Mouse (Mus musculus) kidney, postnatal 0 days (tissue): ENCODE results near the gene Vti1a. TPM values are rescaled to one million over a fixed set of nuclear protein-coding genes. Genes with fewer than 3 reads are reported as not detected.

Experiments used
- ATAC-seq: fragments of 200-750 bp; cut with Nextera tagmentation; replicated peaks from 2 replicates; pipeline ENCODE4 v1.8.0; 2017; ENCODE audit warnings: low read depth, moderate number of reproducible peaks, moderate TSS enrichment, moderate library complexity; ENCODE audit not compliant: low FRiP score
- DNase-seq: peaks from one replicate; pipeline ENCODE4 v3.0.0-alpha.2; 2016; ENCODE audit warnings: low spot score
- H3K27ac ChIP-seq: fragments of 300-500 bp; sonication (generic); 2 replicates; pipeline ENCODE4 v1.5.1; 2014; ENCODE audit warnings: mild to moderate bottlenecking
- H3K27me3 ChIP-seq: fragments of 300-500 bp; sonication (generic); 2 replicates; pipeline ENCODE4 v1.6.1; 2014; ENCODE audit warnings: low read length, mixed read lengths; ENCODE audit not compliant: insufficient read depth
- H3K36me3 ChIP-seq: fragments of 300-500 bp; sonication (generic); 2 replicates; pipeline ENCODE4 v1.6.1; 2014; ENCODE audit warnings: low read length, mixed read lengths; ENCODE audit not compliant: insufficient read depth
- H3K4me1 ChIP-seq: fragments of 300-500 bp; sonication (generic); replicated peaks from 2 replicates; pipeline ENCODE4 v1.6.1; 2014; ENCODE audit warnings: antibody characterized with exemption, low read length, mixed read lengths; ENCODE audit not compliant: insufficient read depth
- H3K4me2 ChIP-seq: fragments of 300-500 bp; sonication (generic); 2 replicates; pipeline ENCODE4 v1.6.1; 2014; ENCODE audit warnings: mild to moderate bottlenecking, low read length, moderate library complexity, mixed read lengths
- H3K4me3 ChIP-seq: fragments of 300-500 bp; sonication (generic); replicated peaks from 2 replicates; pipeline ENCODE4 v1.5.1; 2014; ENCODE audit warnings: low read depth, low read length
- H3K9ac ChIP-seq: fragments of 300-500 bp; sonication (generic); 2 replicates; pipeline ENCODE4 v1.6.1; 2014; ENCODE audit warnings: low read depth, low read length
- H3K9me3 ChIP-seq: fragments of 300-500 bp; sonication (generic); replicated peaks from 2 replicates; pipeline ENCODE4 v1.6.1; 2016; ENCODE audit warnings: low read length, inconsistent platforms, mixed read lengths
- CTCF ChIP-seq: IDR thresholded peaks from 2 replicates; pipeline ENCODE4 v1.5.1; 2016; ENCODE audit warnings: antibody characterized with exemption, low read depth, mild to moderate bottlenecking, moderate library complexity
- WGBS: fragments of 180-500 bp; shearing (Covaris S2); extraction: QIAGEN DNeasy Blood & Tissue Kit; methylation state at CpG from one replicate; pipeline ENCODE4 v1.1.7; 2014; 5-methylcytosine and 5-hydroxymethylcytosine counted together
- polyA plus RNA-seq: library from polyadenylated mRNA; unstranded; fragments of >200 nt; fragmentation: Nextera tagmentation; extraction: Ambion mirVana; gene quantifications from 2 replicates; pipeline ENCODE4 v1.2.1, GENCODE M21; 2015

Vti1a gene
- polyA plus RNA-seq, 1 experiment from 2014 or later, result 22.4 TPM

DNA sequence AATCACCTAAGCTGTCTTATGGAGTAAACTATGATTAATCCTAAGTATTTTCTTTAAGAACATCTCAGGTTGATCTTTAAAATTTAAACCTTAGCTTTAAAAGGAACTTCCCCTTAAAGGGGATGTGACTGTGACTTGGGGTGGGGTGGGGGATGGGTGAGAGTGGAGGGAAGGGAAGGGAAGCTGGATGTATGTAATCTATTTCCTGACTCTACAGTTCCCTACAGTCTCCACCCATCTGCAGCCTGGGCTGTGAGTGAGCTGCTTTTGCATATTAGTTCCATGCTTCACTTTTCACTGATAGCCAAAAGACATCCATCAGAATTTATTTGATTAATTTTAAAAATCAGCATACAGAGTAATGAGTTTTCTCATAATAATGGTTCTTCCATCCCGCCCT, 16.7 kb upstream of the Vti1a start:
- DNase-seq, result no peak
- Histone ChIP-seq H3K36me3 (peaks cover 44% of the 10 kb centered on the region), H3K4me1 (no peaks in the 10 kb centered on the region), H3K9me3 (no peaks in the 10 kb centered on the region), H3K9ac (no peak overlapping the region), H3K27me3 (no peaks in the 10 kb centered on the region), H3K4me3 (no peak overlapping the region), H3K27ac (no peak overlapping the region), H3K4me2 (no peak overlapping the region)
- ATAC-seq, result no peak
- WGBS, result 89% methylated on average over 1 of the region's 1 CpGs
- no peak for TF ChIP-seq CTCF

DNA sequence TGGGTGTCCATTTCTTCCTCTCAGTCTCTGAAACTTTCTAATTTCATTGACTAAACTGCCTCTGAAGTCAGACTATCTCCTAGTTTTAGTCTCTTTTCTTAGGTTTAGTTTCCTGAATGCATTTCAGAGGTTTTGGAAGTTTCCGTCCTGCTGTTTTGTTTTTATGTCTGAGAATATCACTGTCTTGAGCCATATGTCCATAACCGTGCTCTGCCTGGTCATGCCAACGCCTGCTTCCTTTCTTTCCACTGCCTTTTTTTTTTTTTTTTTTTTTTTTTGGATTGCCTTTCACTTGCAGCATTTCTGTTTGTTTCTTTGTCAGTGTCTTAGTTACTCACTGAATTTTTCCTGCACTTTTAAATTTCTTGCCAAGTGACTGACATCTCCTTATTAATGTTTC, 15.6 kb upstream of the Vti1a start:
- ATAC-seq (no peak), DNase-seq (no peak)
- WGBS, result 92% methylated on average over 3 of the region's 3 CpGs
- peaks cover 40% of the 10 kb centered on the region for H3K36me3 ChIP-seq
- no peaks in the 10 kb centered on the region for H3K4me1 ChIP-seq
- no peak overlapping the region for H3K9ac ChIP-seq
- no peak overlapping the region for H3K4me3 ChIP-seq
- no peak overlapping the region for H3K4me2 ChIP-seq
- H3K9me3 ChIP-seq, result no peaks in the 10 kb centered on the region
- no peaks in the 10 kb centered on the region for H3K27me3 ChIP-seq
- H3K27ac ChIP-seq, result no peak overlapping the region
- TF ChIP-seq CTCF, result no peak

DNA sequence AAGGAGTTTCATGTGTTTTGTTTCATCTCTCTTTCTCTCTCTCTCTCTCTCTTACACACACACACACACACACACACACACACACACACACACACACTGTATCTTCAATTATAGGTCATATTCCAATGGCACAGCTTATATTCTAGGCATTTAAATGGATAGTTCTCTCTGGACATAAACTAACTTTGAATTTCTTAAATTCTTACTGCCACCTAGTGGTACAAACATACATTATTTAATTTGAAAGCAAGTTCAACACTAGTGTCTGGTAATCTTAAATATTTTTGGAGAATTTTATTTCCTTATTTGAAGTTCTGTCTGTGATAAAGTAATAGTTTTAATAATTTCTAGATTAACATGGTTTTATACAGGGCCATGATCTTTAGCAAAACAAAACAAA, 11.1 kb upstream of the Vti1a start:
- H3K9ac ChIP-seq, result no peak overlapping the region
- ATAC-seq (no peak), DNase-seq (peak; percentile 81)
- no peak overlapping the region for H3K27ac ChIP-seq
- TF ChIP-seq CTCF, result peak; percentile 69
- peaks cover 37% of the 10 kb centered on the region; the same call in 1 of the 2 replicates for H3K36me3 ChIP-seq
- no peak overlapping the region for H3K4me3 ChIP-seq
- no peaks in the 10 kb centered on the region for H3K9me3 ChIP-seq
- H3K27me3 ChIP-seq, result no peaks in the 10 kb centered on the region
- no peaks in the 10 kb centered on the region for H3K4me1 ChIP-seq
- H3K4me2 ChIP-seq, result no peak overlapping the region

GRCm38 (mm10) chr19:55311874-55312273, 4.2 kb upstream of the Vti1a start:
- no peak overlapping the region for H3K9ac ChIP-seq
- 88% methylated on average over 8 of the region's 8 CpGs for WGBS

GRCm38 (mm10) chr19:55313649-55314048, 2.4 kb upstream of the Vti1a start:
- no peaks in the 10 kb centered on the region for H3K27me3 ChIP-seq
- H3K4me2 ChIP-seq, result no peak overlapping the region
- no peak for DNase-seq
- H3K27ac ChIP-seq, result no peak overlapping the region
- no peak overlapping the region for H3K4me3 ChIP-seq
- H3K9ac ChIP-seq, result no peak overlapping the region
- ATAC-seq, result no peak
- peaks cover 30% of the 10 kb centered on the region; the same call in 1 of the 2 replicates for H3K36me3 ChIP-seq
- WGBS, result 96% methylated on average over 2 of the region's 2 CpGs
- TF ChIP-seq CTCF, result no peak
- H3K4me1 ChIP-seq, result no peaks in the 10 kb centered on the region
- no peaks in the 10 kb centered on the region for H3K9me3 ChIP-seq

More at GRCm38 (mm10) chr19:55311874-55312273, 4.2 kb upstream of the Vti1a start:
- Histone ChIP-seq H3K27ac (no peak overlapping the region), H3K27me3 (no peaks in the 10 kb centered on the region), H3K4me3 (no peak overlapping the region), H3K36me3 (peaks cover 33% of the 10 kb centered on the region; the same call in 1 of the 2 replicates), H3K4me2 (no peak overlapping the region), H3K4me1 (no peaks in the 10 kb centered on the region), H3K9me3 (no peaks in the 10 kb centered on the region)
- no peak for TF ChIP-seq CTCF
- ATAC-seq, result no peak
- DNase-seq, result no peak

- DNase-seq, result peak; percentile 19
- H3K27me3 ChIP-seq, result no peaks in the 10 kb centered on the region
- H3K4me3 ChIP-seq, result peak within 1 kb of the TSS; percentile 77
- peak within 1 kb of the TSS; percentile 74 for H3K9ac ChIP-seq
- peak within 1 kb of the TSS; percentile 95 for H3K4me2 ChIP-seq
- ATAC-seq, result peak; percentile 78
- H3K4me1 ChIP-seq, result no peaks in the 10 kb centered on the region
- peaks cover 15% of the 10 kb centered on the region; the same call in 1 of the 2 replicates for H3K36me3 ChIP-seq
- TF ChIP-seq CTCF, result no peak
- no peaks in the 10 kb centered on the region for H3K9me3 ChIP-seq
- peak within 1 kb of the TSS; percentile 89 for H3K27ac ChIP-seq
- WGBS, result under 1% methylated on average over 58 of the region's 60 CpGs
These were observed 515 bp upstream of the Vti1a start, which contains the start of gene Zdhhc6 for GRCm38 (mm10) chr19:55315452-55316108. Zdhhc6 (minus strand) TSS chr19:55316032.
